Mouse (Mus musculus): ENCODE results near the gene Ovol2. TPM values are rescaled to one million over a fixed set of nuclear protein-coding genes. Genes with fewer than 3 reads are reported as not detected.

The Ovol2 gene
- total and polyA plus RNA-seq, 3 experiments, result 0.05 TPM; not detected in 2

GRCm38 (mm10) chr2:144337701-144338100, 5.8 kb upstream of the Ovol2 start:
- TF ChIP-seq GATA2 (IDR thresholded peaks at IDR 0.05; ENCODE audit: borderline replicate concordance, low read depth, low read length) (no peak), CTCF (IDR thresholded peaks at IDR 0.05; ENCODE audit: low read depth, low read length) (no peak), POLR2AphosphoS5 (IDR thresholded peaks at IDR 0.05; ENCODE audit: insufficient replicate concordance, low read depth, low read length) (no peak), TAL1 (conservative IDR thresholded peaks at IDR 0.05; ENCODE audit: low read depth, low read length) (no peak), GATA1 (IDR thresholded peaks at IDR 0.05; ENCODE audit: borderline replicate concordance, low read length) (no peak)
- DNase-seq (ENCODE audit: low spot score) (no peak), ATAC-seq (ENCODE audit: extremely low read depth, insufficient number of reproducible peaks, low FRiP score, poor library complexity, severe bottlenecking) (no peak)
- peaks cover 4% of the 10 kb centered on the region; the same call in 1 of the 2 replicates for H3K27me3 ChIP-seq (ENCODE audit: insufficient read depth, low read length)
- H3K4me3 ChIP-seq (ENCODE audit: low read depth, low read length), result no peak overlapping the region
- no peaks in the 10 kb centered on the region for H3K36me3 ChIP-seq (replicated peaks)
- no peaks in the 10 kb centered on the region for H3K9me3 ChIP-seq (replicated peaks)
- H3K4me1 ChIP-seq (ENCODE audit: insufficient read depth, low read depth, low read length), result no peaks in the 10 kb centered on the region

- Histone ChIP-seq H3K9me3 (replicated peaks) (no peaks in the 10 kb centered on the region), H3K4me3 (ENCODE audit: low read depth, low read length) (no peak overlapping the region), H3K27me3 (ENCODE audit: insufficient read depth, low read length) (peaks cover 4% of the 10 kb centered on the region; the same call in 1 of the 2 replicates), H3K36me3 (replicated peaks) (no peaks in the 10 kb centered on the region), H3K4me1 (ENCODE audit: insufficient read depth, low read depth, low read length) (no peaks in the 10 kb centered on the region)
- DNase-seq (ENCODE audit: low spot score) (no peak), ATAC-seq (ENCODE audit: extremely low read depth, insufficient number of reproducible peaks, low FRiP score, poor library complexity, severe bottlenecking) (no peak)
- TF ChIP-seq CTCF (IDR thresholded peaks at IDR 0.05; ENCODE audit: low read depth, low read length), result no peak
- no peak for TF ChIP-seq TAL1 (conservative IDR thresholded peaks at IDR 0.05; ENCODE audit: low read depth, low read length)
- TF ChIP-seq POLR2AphosphoS5 (IDR thresholded peaks at IDR 0.05; ENCODE audit: insufficient replicate concordance, low read depth, low read length), result no peak
- TF ChIP-seq GATA2 (IDR thresholded peaks at IDR 0.05; ENCODE audit: borderline replicate concordance, low read depth, low read length), result no peak
Measured at GRCm38 (mm10) chr2:144337230-144337629, 5.3 kb upstream of the Ovol2 start.

- H3K9me3 ChIP-seq (replicated peaks), result peaks cover 16% of the 10 kb centered on the region
- H3K27me3 ChIP-seq (ENCODE audit: insufficient read depth, low read length), result peaks cover 20% of the 10 kb centered on the region; the same call in 1 of the 2 replicates
- DNase-seq (ENCODE audit: low spot score) (no peak), ATAC-seq (ENCODE audit: extremely low read depth, insufficient number of reproducible peaks, low FRiP score, poor library complexity, severe bottlenecking) (no peak)
- TF ChIP-seq GATA2 (IDR thresholded peaks at IDR 0.05; ENCODE audit: borderline replicate concordance, low read depth, low read length), result no peak
- no peak for TF ChIP-seq TAL1 (conservative IDR thresholded peaks at IDR 0.05; ENCODE audit: low read depth, low read length)
- TF ChIP-seq POLR2AphosphoS5 (IDR thresholded peaks at IDR 0.05; ENCODE audit: insufficient replicate concordance, low read depth, low read length), result no peak
- TF ChIP-seq GATA1 (IDR thresholded peaks at IDR 0.05; ENCODE audit: borderline replicate concordance, low read length), result no peak
- TF ChIP-seq CTCF (IDR thresholded peaks at IDR 0.05; ENCODE audit: low read depth, low read length), result no peak
- no peaks in the 10 kb centered on the region for H3K4me1 ChIP-seq (ENCODE audit: insufficient read depth, low read depth, low read length)
- no peak overlapping the region for H3K4me3 ChIP-seq (ENCODE audit: low read depth, low read length)
- H3K36me3 ChIP-seq (replicated peaks), result no peaks in the 10 kb centered on the region
Measured at GRCm38 (mm10) chr2:144333138-144333842, 1.3 kb upstream of the Ovol2 start.

GRCm38 (mm10) chr2:144332486-144332885, 540 bp upstream of the Ovol2 start:
- no peaks in the 10 kb centered on the region for H3K36me3 ChIP-seq (replicated peaks)
- peaks cover 16% of the 10 kb centered on the region for H3K9me3 ChIP-seq (replicated peaks)
- no peak for DNase-seq (ENCODE audit: low spot score)
- no peaks in the 10 kb centered on the region for H3K4me1 ChIP-seq (ENCODE audit: insufficient read depth, low read depth, low read length)
- TF ChIP-seq TAL1 (conservative IDR thresholded peaks at IDR 0.05; ENCODE audit: low read depth, low read length) (no peak), GATA1 (IDR thresholded peaks at IDR 0.05; ENCODE audit: borderline replicate concordance, low read length) (no peak), GATA2 (IDR thresholded peaks at IDR 0.05; ENCODE audit: borderline replicate concordance, low read depth, low read length) (no peak), POLR2AphosphoS5 (IDR thresholded peaks at IDR 0.05; ENCODE audit: insufficient replicate concordance, low read depth, low read length) (no peak)
- no peak for ATAC-seq (ENCODE audit: extremely low read depth, insufficient number of reproducible peaks, low FRiP score, poor library complexity, severe bottlenecking)
- peaks cover 23% of the 10 kb centered on the region for H3K27me3 ChIP-seq (ENCODE audit: insufficient read depth, low read length)
- no peak overlapping the region for H3K4me3 ChIP-seq (ENCODE audit: low read depth, low read length)

- H3K36me3 ChIP-seq (replicated peaks), result no peaks in the 10 kb centered on the region
- H3K27me3 ChIP-seq (ENCODE audit: insufficient read depth, low read length), result peaks cover 23% of the 10 kb centered on the region
- DNase-seq (ENCODE audit: low spot score), result no peak
- ATAC-seq (ENCODE audit: extremely low read depth, insufficient number of reproducible peaks, low FRiP score, poor library complexity, severe bottlenecking), result no peak
- H3K9me3 ChIP-seq (replicated peaks), result peaks cover 16% of the 10 kb centered on the region
- no peak for TF ChIP-seq GATA1 (IDR thresholded peaks at IDR 0.05; ENCODE audit: borderline replicate concordance, low read length)
- TF ChIP-seq POLR2AphosphoS5 (IDR thresholded peaks at IDR 0.05; ENCODE audit: insufficient replicate concordance, low read depth, low read length), result no peak
- no peak for TF ChIP-seq GATA2 (IDR thresholded peaks at IDR 0.05; ENCODE audit: borderline replicate concordance, low read depth, low read length)
- TF ChIP-seq CTCF (IDR thresholded peaks at IDR 0.05; ENCODE audit: low read depth, low read length), result no peak
- no peak for TF ChIP-seq TAL1 (conservative IDR thresholded peaks at IDR 0.05; ENCODE audit: low read depth, low read length)
- H3K4me3 ChIP-seq (ENCODE audit: low read depth, low read length), result no peak overlapping the region; the same call in 1 of the 2 replicates
- no peaks in the 10 kb centered on the region for H3K4me1 ChIP-seq (ENCODE audit: insufficient read depth, low read depth, low read length)
Measured at GRCm38 (mm10) chr2:144330960-144331371, 980 bp downstream of the Ovol2 start.

- Histone ChIP-seq H3K36me3 (replicated peaks) (no peaks in the 10 kb centered on the region), H3K4me3 (ENCODE audit: low read depth, low read length) (no peak overlapping the region; the same call in 1 of the 2 replicates), H3K4me1 (ENCODE audit: insufficient read depth, low read depth, low read length) (no peaks in the 10 kb centered on the region), H3K27me3 (ENCODE audit: insufficient read depth, low read length) (peaks cover 23% of the 10 kb centered on the region), H3K9me3 (replicated peaks) (peaks cover 16% of the 10 kb centered on the region)
- TF ChIP-seq GATA1 (IDR thresholded peaks at IDR 0.05; ENCODE audit: borderline replicate concordance, low read length), result no peak
- no peak for TF ChIP-seq CTCF (IDR thresholded peaks at IDR 0.05; ENCODE audit: low read depth, low read length)
- TF ChIP-seq GATA2 (IDR thresholded peaks at IDR 0.05; ENCODE audit: borderline replicate concordance, low read depth, low read length), result no peak
- TF ChIP-seq TAL1 (conservative IDR thresholded peaks at IDR 0.05; ENCODE audit: low read depth, low read length), result no peak
- no peak for TF ChIP-seq POLR2AphosphoS5 (IDR thresholded peaks at IDR 0.05; ENCODE audit: insufficient replicate concordance, low read depth, low read length)
- DNase-seq (ENCODE audit: low spot score), result no peak
- ATAC-seq (ENCODE audit: extremely low read depth, insufficient number of reproducible peaks, low FRiP score, poor library complexity, severe bottlenecking), result no peak
Measured at GRCm38 (mm10) chr2:144330352-144330959, 1.5 kb downstream of the Ovol2 start.
